Mouse (Mus musculus) small intestine, adult 2 months (tissue): ENCODE results near the gene Sdhc. TPM values are rescaled to one million over a fixed set of nuclear protein-coding genes. Genes with fewer than 3 reads are reported as not detected.

Source experiments
- H3K27ac ChIP-seq: fragments of 200-500 bp; 2 replicates; pipeline ENCODE4 v1.5.1; 2012; ENCODE audit warnings: low read depth, low read length, control low read depth, inconsistent platforms; ENCODE audit not compliant: insufficient read depth
- H3K27me3 ChIP-seq: fragments of 200-500 bp; 2 replicates; pipeline ENCODE4 v1.6.1; 2012; ENCODE audit warnings: mild to moderate bottlenecking, moderate library complexity, low read length, inconsistent platforms; ENCODE audit not compliant: control insufficient read depth, insufficient read depth
- H3K36me3 ChIP-seq: fragments of 200-500 bp; 2 replicates; pipeline ENCODE4 v1.6.1; 2012; ENCODE audit warnings: mild to moderate bottlenecking, low read length, control low read depth, inconsistent platforms; ENCODE audit not compliant: control insufficient read depth, insufficient read depth
- H3K4me1 ChIP-seq: fragments of 200-500 bp; 2 replicates; pipeline ENCODE4 v1.6.1; 2012; ENCODE audit warnings: low read length, inconsistent platforms, mixed read lengths; ENCODE audit not compliant: control insufficient read depth, insufficient read depth, insufficient read length
- H3K4me3 ChIP-seq: fragments of 200-500 bp; 2 replicates; pipeline ENCODE4 v1.5.1; 2012; ENCODE audit warnings: low read depth, mild to moderate bottlenecking, control low read depth, inconsistent platforms, low read length, moderate library complexity
- CTCF ChIP-seq: fragments of 200-500 bp; IDR thresholded peaks from 2 replicates; pipeline ENCODE4 v1.5.1; 2012; ENCODE audit warnings: low read depth, mild to moderate bottlenecking, control low read depth, inconsistent platforms, low read length, moderate library complexity, mixed read lengths; ENCODE audit not compliant: insufficient replicate concordance, insufficient read length; ENCODE audit errors: extremely low read depth
- POLR2A ChIP-seq: fragments of 200-500 bp; IDR thresholded peaks from 2 replicates; pipeline ENCODE4 v1.6.1; 2012; ENCODE audit warnings: low read depth, mild to moderate bottlenecking, control low read depth, inconsistent platforms, low read length, moderate library complexity
- WGBS: fragments of 180-500 bp; shearing (Covaris S2); methylation state at CpG from one replicate; pipeline ENCODE4 v1.1.7; 2018; 5-methylcytosine and 5-hydroxymethylcytosine counted together
- polyA plus RNA-seq: library from polyadenylated mRNA; depleted of rRNA; stranded (reverse); fragments of >200 nt; gene quantifications from 2 replicates; pipeline ENCODE4 v1.2.3, GENCODE M21; 2012

Gene Sdhc
- polyA plus RNA-seq, 1 experiment = 226 TPM

GRCm38 (mm10) chr1:171192283-171192682 is 41.9 kb upstream of the Sdhc start:
- Histone ChIP-seq H3K27ac (no peak overlapping the region), H3K36me3 (no peaks in the 10 kb centered on the region), H3K4me1 (peaks cover 10% of the 10 kb centered on the region), H3K4me3 (no peak overlapping the region), H3K27me3 (peaks cover 25% of the 10 kb centered on the region)
- TF ChIP-seq CTCF (no peak), POLR2A (no peak)
- WGBS = 29% methylated on average over 10 of the region's 10 CpGs

- Histone ChIP-seq H3K4me3 (no peak overlapping the region), H3K27me3 (peaks cover 21% of the 10 kb centered on the region), H3K36me3 (no peaks in the 10 kb centered on the region), H3K4me1 (peaks cover 8% of the 10 kb centered on the region), H3K27ac (no peak overlapping the region)
- TF ChIP-seq CTCF (no peak), POLR2A (no peak)
- WGBS = 98% methylated on average over 9 of the region's 9 CpGs
Measured at GRCm38 (mm10) chr1:171190832-171191231, 40.4 kb upstream of the Sdhc start.

DNA sequence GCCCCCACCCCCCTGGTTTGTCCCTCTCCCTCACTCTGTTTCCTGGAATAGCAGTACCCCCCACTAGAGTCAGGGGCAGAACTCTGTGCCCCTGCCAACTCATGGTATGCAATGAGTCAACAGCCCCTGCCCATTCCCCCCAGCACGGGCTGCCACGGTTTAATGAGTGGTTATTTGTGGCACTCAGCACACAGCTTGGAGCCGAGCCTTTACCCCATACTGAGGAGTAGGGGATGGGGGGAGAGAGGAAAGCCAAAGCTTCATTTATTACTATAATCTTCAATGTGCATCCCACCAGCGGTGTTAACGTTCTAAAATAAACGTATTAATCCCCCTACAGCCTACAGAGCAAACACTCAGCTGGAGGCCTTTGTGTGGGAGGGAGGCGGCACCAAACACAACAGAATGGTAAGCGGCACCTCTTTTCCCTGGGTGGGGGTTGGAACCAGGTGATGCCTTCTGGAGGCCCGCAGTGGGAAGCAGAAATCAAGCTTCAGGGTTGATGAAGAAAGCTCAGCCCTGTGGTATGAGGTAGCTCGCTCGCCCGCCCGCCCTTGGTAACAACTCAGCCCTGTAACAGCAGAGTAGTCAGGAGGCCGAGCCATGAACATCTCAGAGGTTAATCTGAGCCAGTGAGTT is 39.2 kb upstream of the Sdhc start:
- no peak overlapping the region for H3K27ac ChIP-seq
- peaks cover 6% of the 10 kb centered on the region; the same call in 1 of the 2 replicates for H3K4me1 ChIP-seq
- no peaks in the 10 kb centered on the region for H3K36me3 ChIP-seq
- H3K4me3 ChIP-seq = no peak overlapping the region
- TF ChIP-seq POLR2A (no peak), CTCF (no peak)
- peaks cover 11% of the 10 kb centered on the region; the same call in 1 of the 2 replicates for H3K27me3 ChIP-seq
- WGBS = 80% methylated on average over 14 of the region's 14 CpGs

DNA sequence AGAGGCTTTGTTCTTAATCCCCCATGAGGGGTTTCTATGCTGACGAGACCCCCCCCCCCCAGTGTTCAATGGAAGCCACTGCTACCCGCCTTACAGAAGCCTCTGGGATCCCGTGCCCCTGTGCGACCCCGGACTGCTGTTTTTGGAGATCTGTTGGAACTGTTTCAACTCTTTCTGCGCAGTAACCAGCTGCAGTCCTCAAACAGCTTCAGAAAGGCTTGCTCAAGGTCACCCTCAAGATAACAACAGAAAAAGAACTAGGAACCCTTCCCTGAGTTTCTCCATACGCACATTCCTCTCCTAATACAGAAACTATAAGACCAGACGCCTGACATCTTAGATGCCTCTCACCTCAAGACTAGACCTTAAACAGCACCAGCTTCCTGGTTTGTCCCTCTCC is 38.6 kb upstream of the Sdhc start:
- H3K4me3 ChIP-seq = no peak overlapping the region
- no peak overlapping the region for H3K27ac ChIP-seq
- no peaks in the 10 kb centered on the region for H3K36me3 ChIP-seq
- 26% methylated on average over 8 of the region's 8 CpGs for WGBS
- peaks cover 8% of the 10 kb centered on the region; the same call in 1 of the 2 replicates for H3K27me3 ChIP-seq
- TF ChIP-seq CTCF (no peak), POLR2A (no peak)
- H3K4me1 ChIP-seq = peaks cover 9% of the 10 kb centered on the region; the same call in 1 of the 2 replicates

DNA sequence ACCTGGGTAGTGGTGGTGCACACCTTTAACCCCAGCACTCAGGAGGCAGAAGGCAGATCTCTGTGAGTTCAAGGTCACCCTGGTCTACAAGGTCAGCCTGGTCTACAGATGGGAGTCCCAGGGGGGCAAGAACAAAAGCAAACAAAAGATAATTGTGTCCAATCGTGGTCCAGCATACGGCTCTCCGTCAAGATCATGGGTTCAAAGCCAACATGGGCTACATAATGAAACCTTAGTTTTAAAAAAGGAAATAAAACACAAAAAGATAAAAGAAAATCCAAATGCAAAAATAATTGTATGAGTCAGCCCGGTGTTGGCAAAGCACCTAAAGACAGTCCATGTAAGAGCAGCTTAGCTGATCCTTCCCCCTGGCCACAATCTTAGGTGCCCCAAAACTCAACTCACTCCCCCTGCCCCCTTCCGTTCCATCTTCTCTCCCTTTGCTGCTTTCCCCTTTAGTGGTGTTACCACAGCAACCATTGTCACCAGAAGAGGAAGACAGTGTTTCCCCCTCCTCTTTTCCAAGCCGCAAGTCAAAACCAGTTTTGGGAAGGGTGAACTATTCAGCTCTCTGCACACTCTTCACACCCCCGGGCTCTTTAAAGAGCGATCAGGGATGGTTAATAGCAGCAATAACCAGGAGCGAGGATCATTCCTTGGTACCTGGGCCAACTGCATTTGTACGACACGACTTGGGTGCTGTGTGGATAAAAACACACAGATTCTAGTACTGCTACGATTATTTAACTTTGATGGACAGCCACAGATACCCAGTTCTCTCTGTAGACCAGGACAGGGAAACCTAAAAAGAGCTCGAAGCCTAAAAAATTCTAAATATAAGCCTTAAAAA is 37.7 kb upstream of the Sdhc start:
- H3K36me3 ChIP-seq = no peaks in the 10 kb centered on the region
- no peaks in the 10 kb centered on the region; the same call in 1 of the 2 replicates for H3K27me3 ChIP-seq
- WGBS = 75% methylated on average over 13 of the region's 13 CpGs
- H3K4me1 ChIP-seq = peaks cover 12% of the 10 kb centered on the region; the same call in 1 of the 2 replicates
- no peak overlapping the region for H3K27ac ChIP-seq
- TF ChIP-seq POLR2A = no peak
- no peak for TF ChIP-seq CTCF
- H3K4me3 ChIP-seq = no peak overlapping the region

GRCm38 (mm10) chr1:171185655-171186054 is 35.3 kb upstream of the Sdhc start:
- WGBS = 84% methylated on average over 8 of the region's 8 CpGs
- peaks cover 8% of the 10 kb centered on the region; the same call in 1 of the 2 replicates for H3K4me1 ChIP-seq
- no peak overlapping the region for H3K4me3 ChIP-seq
- H3K27me3 ChIP-seq = no peaks in the 10 kb centered on the region
- TF ChIP-seq POLR2A (no peak), CTCF (no peak)
- no peak overlapping the region for H3K27ac ChIP-seq
- H3K36me3 ChIP-seq = no peaks in the 10 kb centered on the region

- Histone ChIP-seq H3K4me1 (peaks cover 8% of the 10 kb centered on the region; the same call in 1 of the 2 replicates), H3K27ac (peak overlapping the region; percentile 37), H3K36me3 (no peaks in the 10 kb centered on the region), H3K27me3 (no peaks in the 10 kb centered on the region), H3K4me3 (no peak overlapping the region)
- 8% methylated on average over 7 of the region's 7 CpGs for WGBS
- TF ChIP-seq POLR2A (no peak), CTCF (peak; percentile 32; the same call in 1 of the 2 replicates)
Measured at GRCm38 (mm10) chr1:171184314-171184713, 33.9 kb upstream of the Sdhc start.
